Mouse (Mus musculus) liver, embryonic 16.5 days (tissue): ENCODE results near the gene Gm10570. TPM values are rescaled to one million over a fixed set of nuclear protein-coding genes. Genes with fewer than 3 reads are reported as not detected.

Experiments used
- ATAC-seq: fragments of 200-750 bp; cut with Nextera tagmentation; 2 replicates; pipeline ENCODE4 v1.8.0; 2017; ENCODE audit warnings: low read depth, mild to moderate bottlenecking, moderate number of reproducible peaks, moderate library complexity
- H3K27ac ChIP-seq: fragments of 300-500 bp; sonication (generic); 2 replicates; pipeline ENCODE4 v1.5.1; 2014; ENCODE audit warnings: mild to moderate bottlenecking, low read length
- H3K27me3 ChIP-seq: fragments of 300-500 bp; sonication (generic); 2 replicates; pipeline ENCODE4 v1.6.1; 2014; ENCODE audit warnings: low read depth, low read length, mixed read lengths; ENCODE audit not compliant: control insufficient read depth, insufficient read depth
- H3K36me3 ChIP-seq: fragments of 300-500 bp; sonication (generic); 2 replicates; pipeline ENCODE4 v1.6.1; 2014; ENCODE audit warnings: mild to moderate bottlenecking; ENCODE audit not compliant: control insufficient read depth, insufficient read depth
- H3K4me1 ChIP-seq: fragments of 300-500 bp; sonication (generic); 2 replicates; pipeline ENCODE4 v1.6.1; 2014; ENCODE audit warnings: low read depth, low read length, mixed read lengths; ENCODE audit not compliant: control insufficient read depth
- H3K4me2 ChIP-seq: fragments of 300-500 bp; sonication (generic); 2 replicates; pipeline ENCODE4 v1.6.1; 2014; ENCODE audit warnings: low read depth, low read length, mixed read lengths
- H3K4me3 ChIP-seq: fragments of 300-500 bp; sonication (generic); 2 replicates; pipeline ENCODE4 v1.5.1; 2014; ENCODE audit warnings: low read depth, mild to moderate bottlenecking, low read length
- H3K9ac ChIP-seq: fragments of 300-500 bp; sonication (generic); 2 replicates; pipeline ENCODE4 v1.6.1; 2014; ENCODE audit warnings: low read depth, low read length
- H3K9me3 ChIP-seq: fragments of 300-500 bp; sonication (generic); replicated peaks from 2 replicates; pipeline ENCODE4 v1.6.1; 2016; ENCODE audit warnings: low read length; ENCODE audit not compliant: control insufficient read depth
- WGBS: fragments of 180-500 bp; shearing (Covaris S2); extraction: QIAGEN DNeasy Blood & Tissue Kit; methylation state at CpG from one replicate; pipeline ENCODE4 v1.1.7; 2014; ENCODE audit not compliant: insufficient replicate concordance; 5-methylcytosine and 5-hydroxymethylcytosine counted together
- polyA plus RNA-seq: library from polyadenylated mRNA; unstranded; fragments of >200 nt; fragmentation: Nextera tagmentation; extraction: Ambion mirVana; gene quantifications from 2 replicates; pipeline ENCODE4 v1.2.1, GENCODE M21; 2015

The Gm10570 gene
- polyA plus RNA-seq, 1 experiment from 2014 or later: not detected

DNA sequence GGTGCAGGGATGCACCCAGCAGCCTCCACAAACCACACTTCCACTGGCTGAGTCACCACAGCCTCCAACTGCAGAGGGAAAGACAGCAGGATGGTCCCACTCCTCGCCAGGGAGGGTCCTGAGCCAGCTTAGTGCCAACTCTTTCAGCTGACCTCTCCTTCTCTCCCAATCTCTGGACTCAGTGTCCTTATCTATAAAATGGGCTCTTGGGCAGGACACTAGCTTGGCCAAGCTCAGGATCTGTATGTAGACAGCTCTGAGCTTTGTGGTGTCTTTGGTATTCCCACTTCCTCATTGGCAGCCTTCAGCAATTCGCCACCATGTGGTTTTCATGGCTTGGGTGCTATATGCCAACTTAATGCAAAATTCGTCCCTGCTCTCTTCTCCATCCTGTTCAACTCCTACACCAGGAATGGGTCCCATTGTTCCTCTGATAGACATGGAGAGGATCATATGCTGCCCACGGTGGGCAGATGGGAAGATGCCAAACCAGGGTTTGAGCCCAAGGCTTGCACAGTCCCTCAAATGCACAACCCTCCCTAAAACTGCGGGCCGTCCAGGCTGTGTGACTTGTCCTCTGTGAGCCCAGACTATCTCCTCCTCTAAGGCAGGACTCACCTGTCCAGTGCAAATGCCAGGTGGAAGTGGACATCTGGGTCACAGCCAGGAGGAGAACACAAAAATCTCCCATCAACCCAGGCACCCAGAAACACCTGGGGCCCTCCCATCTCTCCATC is 37.7 kb downstream of the Gm10570 start:
- H3K4me1 ChIP-seq: peaks cover 16% of the 10 kb centered on the region
- H3K4me2 ChIP-seq: no peak overlapping the region
- WGBS: 46% methylated on average over 6 of the region's 6 CpGs
- no peaks in the 10 kb centered on the region for H3K9me3 ChIP-seq
- peaks cover 50% of the 10 kb centered on the region for H3K27me3 ChIP-seq
- no peak overlapping the region for H3K27ac ChIP-seq
- no peaks in the 10 kb centered on the region for H3K36me3 ChIP-seq
- no peak for ATAC-seq
- H3K4me3 ChIP-seq: no peak overlapping the region
- H3K9ac ChIP-seq: no peak overlapping the region

DNA sequence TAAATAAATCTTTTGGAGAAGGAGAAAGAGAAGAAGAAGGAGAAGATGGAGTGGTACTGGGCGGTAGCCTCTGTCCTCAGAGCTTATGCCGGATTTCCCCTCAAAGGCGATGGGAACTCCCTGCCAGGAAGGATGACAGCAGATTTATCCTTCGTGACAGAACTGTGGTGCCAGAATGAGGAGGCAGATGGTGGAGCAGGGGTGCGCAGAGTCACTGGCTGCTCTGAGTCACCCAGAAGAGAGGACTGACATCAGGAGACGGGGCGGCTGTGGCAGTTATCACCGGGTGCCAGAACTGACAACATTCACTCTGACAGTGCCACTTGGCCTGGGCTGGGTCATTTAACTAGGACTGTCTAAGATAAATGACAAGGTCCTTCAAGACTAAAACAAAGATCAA is 38.4 kb downstream of the Gm10570 start:
- 58% methylated on average over 8 of the region's 8 CpGs for WGBS
- Histone ChIP-seq H3K4me3 (no peak overlapping the region), H3K9me3 (no peaks in the 10 kb centered on the region), H3K9ac (no peak overlapping the region), H3K4me2 (no peak overlapping the region), H3K4me1 (peaks cover 13% of the 10 kb centered on the region), H3K27ac (no peak overlapping the region), H3K27me3 (peaks cover 44% of the 10 kb centered on the region), H3K36me3 (no peaks in the 10 kb centered on the region)
- no peak; the same call in 1 of the 2 replicates for ATAC-seq

DNA sequence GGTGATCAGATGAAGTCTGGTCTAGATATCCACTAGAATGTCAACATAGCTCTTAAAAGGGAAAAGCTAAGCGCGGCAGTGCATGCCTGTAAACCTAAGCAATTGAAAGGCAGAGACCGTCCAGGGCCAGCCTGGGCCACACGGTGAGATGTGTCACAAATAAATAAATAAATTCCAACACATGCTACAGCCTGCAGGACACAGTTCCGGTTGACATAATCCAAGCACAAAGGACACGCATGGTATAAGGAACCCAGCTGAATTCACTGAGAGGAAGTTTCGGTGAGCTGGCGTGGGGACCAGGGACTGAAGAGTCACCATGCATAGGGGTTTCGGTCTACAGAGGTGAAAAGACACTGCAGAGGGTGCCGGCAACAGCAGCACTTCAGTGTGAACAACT is 39.7 kb downstream of the Gm10570 start:
- Histone ChIP-seq H3K9ac (no peak overlapping the region), H3K4me1 (peaks cover 9% of the 10 kb centered on the region), H3K4me3 (no peak overlapping the region), H3K4me2 (no peak overlapping the region), H3K9me3 (no peaks in the 10 kb centered on the region), H3K27me3 (peaks cover 43% of the 10 kb centered on the region), H3K27ac (no peak overlapping the region), H3K36me3 (no peaks in the 10 kb centered on the region)
- ATAC-seq: no peak
- 67% methylated on average over 10 of the region's 10 CpGs for WGBS

GRCm38 (mm10) chr4:130267069-130267468 is 41.4 kb downstream of the Gm10570 start:
- ATAC-seq: peak; percentile 63; the same call in 1 of the 2 replicates
- Histone ChIP-seq H3K4me2 (no peak overlapping the region; the same call in 1 of the 2 replicates), H3K9ac (no peak overlapping the region), H3K9me3 (no peaks in the 10 kb centered on the region), H3K4me1 (peaks cover 9% of the 10 kb centered on the region), H3K4me3 (no peak overlapping the region), H3K27ac (no peak overlapping the region), H3K36me3 (no peaks in the 10 kb centered on the region), H3K27me3 (peaks cover 29% of the 10 kb centered on the region)
- 68% methylated on average over 7 of the region's 7 CpGs for WGBS

- no peak for ATAC-seq
- Histone ChIP-seq H3K36me3 (no peaks in the 10 kb centered on the region), H3K4me2 (no peak overlapping the region; the same call in 1 of the 2 replicates), H3K9me3 (no peaks in the 10 kb centered on the region), H3K27ac (no peak overlapping the region), H3K4me1 (peaks cover 9% of the 10 kb centered on the region), H3K9ac (no peak overlapping the region), H3K4me3 (no peak overlapping the region), H3K27me3 (peaks cover 25% of the 10 kb centered on the region)
- WGBS: 52% methylated on average over 9 of the region's 9 CpGs
Observed at GRCm38 (mm10) chr4:130266601-130267000, 41.9 kb downstream of the Gm10570 start.

DNA sequence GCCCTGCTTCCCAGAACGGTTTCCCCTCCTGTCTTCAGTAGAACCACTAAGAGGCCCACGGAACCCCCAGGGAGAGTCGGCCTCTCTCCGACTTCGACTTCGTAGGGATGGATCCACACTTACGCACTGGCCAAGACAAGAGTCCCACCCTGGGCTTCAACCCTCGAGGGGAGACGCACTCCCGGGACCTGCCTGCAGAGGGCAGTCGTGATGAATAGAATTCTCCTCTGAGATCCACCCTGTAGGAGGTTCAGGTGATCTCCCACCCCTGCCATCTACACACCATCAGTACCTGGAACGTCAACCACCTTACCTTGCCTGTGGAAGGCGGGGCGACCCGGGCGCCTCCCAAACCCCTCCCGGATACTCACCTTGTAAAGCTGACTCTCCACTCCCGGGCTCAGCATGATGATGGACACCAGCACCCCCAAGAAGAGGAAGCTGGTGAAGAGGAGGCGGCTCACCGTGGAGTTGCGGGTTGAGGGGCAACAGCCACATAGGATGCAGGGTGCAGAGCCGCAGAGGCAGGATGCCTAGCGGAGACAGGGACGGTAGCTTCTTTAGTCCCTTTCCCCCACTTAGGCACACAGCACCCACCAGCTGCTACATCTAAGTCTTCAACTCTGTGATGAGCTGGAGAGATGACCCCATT is 43.6 kb downstream of the Gm10570 start:
- 0 out of 2 replicates have a peak, but pooled peaks have one; percentile 22 for ATAC-seq
- 6% methylated on average over 24 of the region's 24 CpGs for WGBS
- H3K36me3 ChIP-seq: no peaks in the 10 kb centered on the region

GRCm38 (mm10) chr4:130264131-130264530 is 44.3 kb downstream of the Gm10570 start:
- peaks cover 9% of the 10 kb centered on the region for H3K4me1 ChIP-seq
- H3K4me3 ChIP-seq: no peak overlapping the region
- H3K9me3 ChIP-seq: no peaks in the 10 kb centered on the region
- no peak overlapping the region for H3K9ac ChIP-seq
- H3K36me3 ChIP-seq: no peaks in the 10 kb centered on the region
- ATAC-seq: no peak
- H3K27ac ChIP-seq: no peak overlapping the region
- WGBS: 28% methylated on average over 11 of the region's 11 CpGs
- H3K4me2 ChIP-seq: no peak overlapping the region
- H3K27me3 ChIP-seq: peaks cover 20% of the 10 kb centered on the region

More for the DNA sequence above, 43.6 kb downstream of the Gm10570 start:
- Histone ChIP-seq H3K4me2 (no peak overlapping the region), H3K9me3 (no peaks in the 10 kb centered on the region), H3K27me3 (peaks cover 18% of the 10 kb centered on the region), H3K4me3 (no peak overlapping the region), H3K9ac (no peak overlapping the region), H3K4me1 (peaks cover 9% of the 10 kb centered on the region), H3K27ac (no peak overlapping the region)

DNA sequence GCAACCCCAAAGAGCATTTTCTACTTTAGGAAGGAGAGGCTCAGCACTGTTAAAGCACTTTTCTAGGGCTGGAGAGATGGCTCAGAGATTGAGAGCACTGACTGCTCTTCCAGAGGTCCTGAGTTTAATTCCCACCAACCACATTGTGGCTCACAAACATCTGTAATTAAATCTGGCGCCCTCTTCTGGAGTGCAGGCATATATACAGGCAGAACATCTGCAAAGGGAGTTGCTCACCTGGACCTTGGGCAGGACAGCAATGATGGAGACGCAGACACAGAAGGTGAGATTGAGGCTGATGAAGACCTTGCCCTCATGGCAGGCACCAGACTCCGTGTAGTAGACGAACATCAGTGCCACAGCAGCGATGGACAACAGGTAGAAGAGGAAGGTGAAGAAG is 48.1 kb downstream of the Gm10570 start:
- H3K27me3 ChIP-seq: peaks cover 18% of the 10 kb centered on the region
- H3K27ac ChIP-seq: no peak overlapping the region
- H3K9ac ChIP-seq: no peak overlapping the region
- no peaks in the 10 kb centered on the region; the same call in 1 of the 2 replicates for H3K4me1 ChIP-seq
- no peak overlapping the region for H3K4me2 ChIP-seq
- no peak overlapping the region for H3K4me3 ChIP-seq
- 16% methylated on average over 5 of the region's 5 CpGs for WGBS
- no peaks in the 10 kb centered on the region for H3K36me3 ChIP-seq
- H3K9me3 ChIP-seq: no peaks in the 10 kb centered on the region
- no peak for ATAC-seq
